Comparison of ENCODE assay signal across 8 mouse cellular contexts in the genomic region with DNA sequence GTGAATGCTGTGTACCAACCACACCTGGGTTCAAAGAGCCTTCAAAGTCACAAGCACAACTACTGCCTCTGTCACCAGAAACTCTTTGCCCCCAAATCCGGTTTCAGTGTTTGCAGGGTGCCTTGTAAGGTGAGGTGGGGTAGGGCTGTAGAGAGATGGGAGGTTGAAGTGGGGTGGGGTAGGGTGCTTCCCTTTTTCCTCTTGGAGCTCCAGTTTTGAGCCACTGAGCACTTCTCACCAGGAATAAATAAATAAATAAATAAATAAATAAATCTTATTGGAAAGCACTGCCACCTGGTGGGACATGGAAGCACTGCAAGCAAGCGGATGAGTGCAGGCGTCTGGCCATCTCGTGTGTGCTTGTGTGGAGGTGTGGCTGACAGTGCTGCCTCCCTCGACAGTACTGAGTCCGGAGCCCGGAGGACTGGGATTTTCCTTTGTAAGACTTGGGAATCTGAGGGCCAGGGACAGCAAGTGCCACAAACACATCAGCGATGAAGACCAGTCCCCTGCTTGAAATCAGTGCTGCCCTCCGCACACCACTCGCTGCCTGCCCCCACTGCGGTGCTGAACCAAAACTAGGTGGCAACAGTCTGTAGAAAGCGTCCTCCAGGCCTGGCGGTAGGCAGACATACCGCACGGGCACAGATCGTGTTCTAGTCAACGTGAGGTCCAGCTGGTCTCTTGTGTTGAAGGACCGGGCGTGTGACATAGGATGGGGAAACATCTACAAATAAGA. TPM values are rescaled to one million over a fixed set of nuclear protein-coding genes. Genes with fewer than 3 reads are reported as not detected.
DNase-seq lines count a peak whose midpoint lies in the region; ATAC-seq lines count a peak whose summit lies in the region.

No protein-coding gene starts in this region.

- DNase-seq in ovary, postnatal 10 days (ENCODE audit: low spot score), result peak; percentile 39
- DNase-seq in ovary, adult 18-20 months (ENCODE audit: low spot score), result no peak
- peak; percentile 60 to 78 for DNase-seq in cerebellum, postnatal 4 days (ENCODE audit: low spot score in 2 of 2)
- peak; percentile 50 to 53 for DNase-seq in gastrocnemius, adult 8-10 months (ENCODE audit: low spot score in 2 of 2)
- peak; percentile 39 to 61 for DNase-seq in left cerebral cortex, adult 8-10 months (ENCODE audit: low spot score in 2 of 2)
- peak; percentile 55 for DNase-seq in right cerebral cortex, postnatal 25 days

- ATAC-seq in inflammation-experienced regulatory T-cells, adult 6 months, result peak; percentile 69
- ATAC-seq in megakaryocyte progenitor cell, adult 5-6 weeks (replicated peaks; ENCODE audit: poor library complexity), result peak; percentile 87

RNA-seq across cellular contexts. Expression of gene Zcchc2, which starts 46.8 kb away (rescaled TPM):
- 10 to 100 TPM in 1 of 4 experiments, 1 to 10 TPM in 3; 7.1 to 13.8 (median 8.9) TPM for total RNA-seq in gastrocnemius, adult 8-10 months (2022)
- polyA plus RNA-seq in inflammation-experienced regulatory T-cells, adult 6 months (2017; shearing (Covaris generic)), result 1 to 10 TPM; 5.6 to 9.4 (median 6.8) TPM
- total RNA-seq in left cerebral cortex, adult 8-10 months (2022), result 10 to 100 TPM; 20.5 to 26.4 (median 22.2) TPM
- 22.2 and 25.0 TPM in 2 replicates for total RNA-seq in megakaryocyte progenitor cell, adult 5-6 weeks (2015)
- 15.1 and 16.7 TPM in 2 replicates for total RNA-seq in megakaryocyte progenitor cell, adult 5-6 weeks (2017)
